Mouse (Mus musculus): ENCODE data around the gene Rabgap1l. TPM values are rescaled to one million over a fixed set of nuclear protein-coding genes. Genes with fewer than 3 reads are reported as not detected.

Rabgap1l gene
- polyA plus RNA-seq, 1 experiment: 37.1 TPM

- no peak overlapping the region for H3K9ac ChIP-seq (ENCODE audit: low read depth, poor library complexity, severe bottlenecking)
- H3K9me3 ChIP-seq (replicated peaks; ENCODE audit: control insufficient read depth, insufficient read depth, low read length, poor library complexity, severe bottlenecking): no peaks in the 10 kb centered on the region
- no peaks in the 10 kb centered on the region for H3K27me3 ChIP-seq (ENCODE audit: control insufficient read depth, insufficient read depth, low read length, poor library complexity, severe bottlenecking)
- no peaks in the 10 kb centered on the region for H3K36me3 ChIP-seq (ENCODE audit: control insufficient read depth, insufficient read depth, low read length, poor library complexity, severe bottlenecking)
- no peaks in the 10 kb centered on the region for H3K4me1 ChIP-seq (ENCODE audit: control insufficient read depth, insufficient read depth, low read length)
- TF ChIP-seq POLR2A (IDR thresholded peaks at IDR 0.05; ENCODE audit: insufficient read depth, low read length): no peak
- TF ChIP-seq EP300 (IDR thresholded peaks at IDR 0.05; ENCODE audit: insufficient read depth, low read depth, low read length): no peak
- no peak for TF ChIP-seq CTCF (IDR thresholded peaks at IDR 0.05; ENCODE audit: low read depth, low read length)
- H3K4me3 ChIP-seq (ENCODE audit: low read depth, low read length): no peak overlapping the region
- H3K27ac ChIP-seq (ENCODE audit: insufficient read depth, low read length): no peak overlapping the region
These were observed 495.3 kb downstream of the Rabgap1l start for GRCm38 (mm10) chr1:160297701-160298100.

DNA sequence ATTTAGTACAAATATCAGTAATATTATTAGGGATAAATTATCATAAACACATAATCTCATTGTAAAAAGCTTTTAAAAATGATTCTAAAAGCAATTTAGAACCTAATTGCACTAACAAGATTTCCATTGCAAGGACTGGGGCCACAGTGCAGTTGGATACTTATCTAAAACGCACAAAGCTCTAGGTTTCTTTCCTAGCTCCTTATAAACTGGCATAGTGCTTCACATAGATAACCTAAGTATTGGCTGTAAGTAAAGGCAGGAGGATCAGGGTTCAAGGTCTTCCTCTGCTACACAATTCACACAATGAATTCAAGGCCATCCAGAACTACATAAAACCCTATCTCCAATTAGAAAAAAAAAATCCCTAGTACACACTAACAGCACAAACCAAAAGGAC, 497.7 kb downstream of the Rabgap1l start:
- Histone ChIP-seq H3K36me3 (ENCODE audit: control insufficient read depth, insufficient read depth, low read length, poor library complexity, severe bottlenecking) (no peaks in the 10 kb centered on the region), H3K27ac (ENCODE audit: insufficient read depth, low read length) (no peak overlapping the region), H3K9ac (ENCODE audit: low read depth, poor library complexity, severe bottlenecking) (no peak overlapping the region), H3K4me3 (ENCODE audit: low read depth, low read length) (no peak overlapping the region), H3K9me3 (replicated peaks; ENCODE audit: control insufficient read depth, insufficient read depth, low read length, poor library complexity, severe bottlenecking) (no peaks in the 10 kb centered on the region), H3K4me1 (ENCODE audit: control insufficient read depth, insufficient read depth, low read length) (no peaks in the 10 kb centered on the region), H3K27me3 (ENCODE audit: control insufficient read depth, insufficient read depth, low read length, poor library complexity, severe bottlenecking) (no peaks in the 10 kb centered on the region)
- TF ChIP-seq EP300 (IDR thresholded peaks at IDR 0.05; ENCODE audit: insufficient read depth, low read depth, low read length) (no peak), CTCF (IDR thresholded peaks at IDR 0.05; ENCODE audit: low read depth, low read length) (no peak), POLR2A (IDR thresholded peaks at IDR 0.05; ENCODE audit: insufficient read depth, low read length) (no peak)

DNA sequence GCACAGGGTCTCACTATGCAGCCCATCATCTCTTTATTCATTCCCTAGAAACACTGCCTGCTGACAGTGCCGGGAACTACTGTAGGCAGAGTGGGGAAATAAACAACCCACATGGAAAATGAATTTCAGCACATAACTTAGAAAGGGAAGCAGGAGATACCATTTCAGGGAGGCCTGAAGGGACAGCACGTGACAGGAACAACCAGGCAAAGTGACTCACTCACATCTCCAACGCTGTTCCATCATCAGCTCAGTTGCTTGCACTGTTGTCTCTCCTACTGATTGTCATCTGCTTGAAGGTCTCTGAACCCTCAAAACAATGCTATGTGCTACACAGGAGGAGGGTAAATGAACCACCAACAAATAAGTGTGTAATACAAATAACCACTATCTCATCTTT, 499.5 kb downstream of the Rabgap1l start:
- no peak overlapping the region for H3K9ac ChIP-seq (ENCODE audit: low read depth, poor library complexity, severe bottlenecking)
- no peak overlapping the region for H3K27ac ChIP-seq (ENCODE audit: insufficient read depth, low read length)
- no peaks in the 10 kb centered on the region for H3K36me3 ChIP-seq (ENCODE audit: control insufficient read depth, insufficient read depth, low read length, poor library complexity, severe bottlenecking)
- no peaks in the 10 kb centered on the region for H3K27me3 ChIP-seq (ENCODE audit: control insufficient read depth, insufficient read depth, low read length, poor library complexity, severe bottlenecking)
- TF ChIP-seq CTCF (IDR thresholded peaks at IDR 0.05; ENCODE audit: low read depth, low read length) (no peak), EP300 (IDR thresholded peaks at IDR 0.05; ENCODE audit: insufficient read depth, low read depth, low read length) (no peak), POLR2A (IDR thresholded peaks at IDR 0.05; ENCODE audit: insufficient read depth, low read length) (no peak)
- no peaks in the 10 kb centered on the region for H3K9me3 ChIP-seq (replicated peaks; ENCODE audit: control insufficient read depth, insufficient read depth, low read length, poor library complexity, severe bottlenecking)
- no peak overlapping the region for H3K4me3 ChIP-seq (ENCODE audit: low read depth, low read length)
- no peaks in the 10 kb centered on the region for H3K4me1 ChIP-seq (ENCODE audit: control insufficient read depth, insufficient read depth, low read length)

GRCm38 (mm10) chr1:160292058-160292457, 501.0 kb downstream of the Rabgap1l start:
- no peaks in the 10 kb centered on the region for H3K4me1 ChIP-seq (ENCODE audit: control insufficient read depth, insufficient read depth, low read length)
- H3K27ac ChIP-seq (ENCODE audit: insufficient read depth, low read length): no peak overlapping the region
- no peaks in the 10 kb centered on the region for H3K36me3 ChIP-seq (ENCODE audit: control insufficient read depth, insufficient read depth, low read length, poor library complexity, severe bottlenecking)
- H3K9me3 ChIP-seq (replicated peaks; ENCODE audit: control insufficient read depth, insufficient read depth, low read length, poor library complexity, severe bottlenecking): no peaks in the 10 kb centered on the region
- H3K9ac ChIP-seq (ENCODE audit: low read depth, poor library complexity, severe bottlenecking): no peak overlapping the region
- H3K27me3 ChIP-seq (ENCODE audit: control insufficient read depth, insufficient read depth, low read length, poor library complexity, severe bottlenecking): no peaks in the 10 kb centered on the region
- no peak for TF ChIP-seq EP300 (IDR thresholded peaks at IDR 0.05; ENCODE audit: insufficient read depth, low read depth, low read length)
- no peak for TF ChIP-seq POLR2A (IDR thresholded peaks at IDR 0.05; ENCODE audit: insufficient read depth, low read length)
- TF ChIP-seq CTCF (IDR thresholded peaks at IDR 0.05; ENCODE audit: low read depth, low read length): no peak
- H3K4me3 ChIP-seq (ENCODE audit: low read depth, low read length): no peak overlapping the region

- no peak for TF ChIP-seq POLR2A (IDR thresholded peaks at IDR 0.05; ENCODE audit: insufficient read depth, low read length)
- no peak for TF ChIP-seq EP300 (IDR thresholded peaks at IDR 0.05; ENCODE audit: insufficient read depth, low read depth, low read length)
- no peak for TF ChIP-seq CTCF (IDR thresholded peaks at IDR 0.05; ENCODE audit: low read depth, low read length)
- no peaks in the 10 kb centered on the region for H3K27me3 ChIP-seq (ENCODE audit: control insufficient read depth, insufficient read depth, low read length, poor library complexity, severe bottlenecking)
- no peak overlapping the region for H3K27ac ChIP-seq (ENCODE audit: insufficient read depth, low read length)
These were observed 502.8 kb downstream of the Rabgap1l start for GRCm38 (mm10) chr1:160290242-160290641.

GRCm38 (mm10) chr1:160287058-160287645, 505.9 kb downstream of the Rabgap1l start:
- H3K4me3 ChIP-seq (ENCODE audit: low read depth, low read length): no peak overlapping the region
- no peaks in the 10 kb centered on the region for H3K9me3 ChIP-seq (replicated peaks; ENCODE audit: control insufficient read depth, insufficient read depth, low read length, poor library complexity, severe bottlenecking)
- H3K36me3 ChIP-seq (ENCODE audit: control insufficient read depth, insufficient read depth, low read length, poor library complexity, severe bottlenecking): no peaks in the 10 kb centered on the region
- H3K4me1 ChIP-seq (ENCODE audit: control insufficient read depth, insufficient read depth, low read length): no peaks in the 10 kb centered on the region
- H3K27me3 ChIP-seq (ENCODE audit: control insufficient read depth, insufficient read depth, low read length, poor library complexity, severe bottlenecking): no peaks in the 10 kb centered on the region
- TF ChIP-seq POLR2A (IDR thresholded peaks at IDR 0.05; ENCODE audit: insufficient read depth, low read length) (no peak), CTCF (IDR thresholded peaks at IDR 0.05; ENCODE audit: low read depth, low read length) (no peak), EP300 (IDR thresholded peaks at IDR 0.05; ENCODE audit: insufficient read depth, low read depth, low read length) (no peak)
- H3K9ac ChIP-seq (ENCODE audit: low read depth, poor library complexity, severe bottlenecking): no peak overlapping the region
- no peak overlapping the region for H3K27ac ChIP-seq (ENCODE audit: insufficient read depth, low read length)

More at GRCm38 (mm10) chr1:160290242-160290641, 502.8 kb downstream of the Rabgap1l start:
- no peak overlapping the region for H3K4me3 ChIP-seq (ENCODE audit: low read depth, low read length)
- H3K9ac ChIP-seq (ENCODE audit: low read depth, poor library complexity, severe bottlenecking): no peak overlapping the region
- no peaks in the 10 kb centered on the region for H3K4me1 ChIP-seq (ENCODE audit: control insufficient read depth, insufficient read depth, low read length)
- H3K36me3 ChIP-seq (ENCODE audit: control insufficient read depth, insufficient read depth, low read length, poor library complexity, severe bottlenecking): no peaks in the 10 kb centered on the region
- no peaks in the 10 kb centered on the region for H3K9me3 ChIP-seq (replicated peaks; ENCODE audit: control insufficient read depth, insufficient read depth, low read length, poor library complexity, severe bottlenecking)
